Mouse (Mus musculus) kidney, adult 2 months (tissue): ENCODE data around the gene Il10.

Experiments used
- CTCF ChIP-seq: fragments of 200-500 bp; conservative IDR thresholded peaks from 2 replicates; pipeline ENCODE4 v1.5.1; 2011; ENCODE audit warnings: low read depth, mild to moderate bottlenecking, control low read depth, low read length, moderate library complexity, mixed read lengths; ENCODE audit not compliant: insufficient read depth, insufficient read length
- POLR2A ChIP-seq: fragments of 200-500 bp; IDR thresholded peaks from one replicate; pipeline ENCODE4 v1.6.1; 2011; ENCODE audit warnings: low read depth, low read length, control low read depth

- TF ChIP-seq CTCF (no peak), POLR2A (no peak)
Measured at GRCm38 (mm10) chr1:131059411-131059810, 39.8 kb downstream of the Il10 start.
